Mouse (Mus musculus): ENCODE measurements at regions not wholly inside any gene's neighbourhood (a gene's known extent, or its start where the extent isn't known, plus 50 kb on each side); places are given as distances from the start of the nearest gene placed in this dataset.

DNA sequence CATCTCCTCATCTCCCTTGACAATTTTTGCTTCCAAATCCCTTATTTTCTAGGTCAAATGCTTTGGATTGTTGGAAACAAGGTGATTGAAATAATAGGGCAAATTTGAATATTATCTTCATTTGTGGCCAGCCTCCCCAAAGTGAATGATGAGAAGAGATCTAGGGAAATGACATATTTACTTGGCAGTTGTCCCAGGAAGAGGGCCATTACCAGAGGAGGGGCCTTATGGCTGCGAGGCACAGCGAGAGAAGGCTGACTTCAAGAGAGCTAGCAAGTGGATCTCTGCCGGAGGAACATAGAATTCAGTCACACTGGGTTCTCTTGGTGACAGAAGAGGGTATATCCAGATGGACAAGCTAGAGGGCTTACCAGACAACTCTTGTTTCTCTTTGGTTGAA lies 390.9 kb downstream of the Rps24 start:
- in situ Hi-C loops (cut with MboI), result no loop called here

GRCm38 (mm10) chr14:24886164-24886563 lies 399.2 kb downstream of the Rps24 start:
- in situ Hi-C loops (cut with MboI), result no loop called here

GRCm38 (mm10) chr14:24886896-24887421 lies 400.0 kb downstream of the Rps24 start:
- in situ Hi-C loops (cut with MboI), result no loop called here

DNA sequence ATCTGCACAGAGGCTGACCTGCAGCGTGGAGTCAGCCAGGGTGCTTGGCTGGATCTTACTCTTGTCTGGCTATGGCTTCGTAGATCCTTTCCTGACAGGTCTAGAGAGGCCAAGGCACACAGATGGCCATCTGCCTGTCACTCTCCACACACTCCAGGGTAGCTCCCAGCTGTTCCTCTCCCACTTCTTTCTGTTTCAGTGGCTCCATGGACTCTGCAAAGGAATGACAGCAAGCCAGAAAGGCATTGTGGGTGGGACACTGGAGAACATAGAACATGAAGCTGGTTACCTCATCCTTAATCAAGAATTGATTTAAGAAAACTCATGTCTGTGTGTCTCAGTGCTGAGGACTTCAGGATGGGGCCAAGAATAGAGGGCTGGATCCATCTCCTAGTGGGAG lies 403.9 kb downstream of the Rps24 start:
- in situ Hi-C loops (cut with MboI), result no loop called here

DNA sequence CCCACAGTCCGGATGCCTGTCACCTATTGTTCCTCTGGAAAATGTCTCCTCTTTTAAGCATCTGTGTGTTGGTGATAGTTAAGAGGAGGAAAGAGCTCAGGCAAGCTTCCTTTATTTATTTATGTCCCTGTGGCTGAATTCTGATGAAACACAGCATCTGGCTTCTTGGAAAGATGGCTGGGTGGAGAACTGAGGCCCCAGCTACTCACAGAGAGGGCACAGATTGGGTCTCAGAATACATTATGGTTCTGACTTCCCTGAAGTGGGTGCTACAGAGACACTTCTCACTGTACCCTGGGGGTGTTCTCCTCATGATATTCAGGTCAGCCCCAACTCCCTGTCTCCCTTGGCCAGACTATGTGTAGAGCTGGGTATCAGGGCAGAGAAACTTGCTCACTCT lies 408.3 kb downstream of the Rps24 start:
- in situ Hi-C loops (cut with MboI), result no loop called here

DNA sequence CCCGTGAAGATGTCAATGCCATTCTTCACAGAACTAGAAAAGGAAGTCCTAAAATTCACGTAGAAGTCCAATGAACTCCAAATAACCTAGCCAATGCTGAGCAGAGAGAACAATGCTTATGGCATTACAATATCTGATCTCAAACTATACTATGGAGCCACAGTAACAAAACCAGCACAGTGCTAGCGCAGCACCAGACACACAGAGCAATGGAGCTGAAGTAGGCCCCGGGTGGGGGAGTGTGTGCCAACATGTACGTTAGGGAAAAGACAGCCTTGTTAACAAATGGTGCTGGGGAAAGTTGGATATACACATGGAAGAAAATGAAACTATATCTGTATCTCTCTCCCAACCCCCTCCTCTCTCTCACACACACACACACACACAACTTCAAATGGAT lies 409.8 kb downstream of the Rps24 start:
- in situ Hi-C loops (cut with MboI), result no loop called here

DNA sequence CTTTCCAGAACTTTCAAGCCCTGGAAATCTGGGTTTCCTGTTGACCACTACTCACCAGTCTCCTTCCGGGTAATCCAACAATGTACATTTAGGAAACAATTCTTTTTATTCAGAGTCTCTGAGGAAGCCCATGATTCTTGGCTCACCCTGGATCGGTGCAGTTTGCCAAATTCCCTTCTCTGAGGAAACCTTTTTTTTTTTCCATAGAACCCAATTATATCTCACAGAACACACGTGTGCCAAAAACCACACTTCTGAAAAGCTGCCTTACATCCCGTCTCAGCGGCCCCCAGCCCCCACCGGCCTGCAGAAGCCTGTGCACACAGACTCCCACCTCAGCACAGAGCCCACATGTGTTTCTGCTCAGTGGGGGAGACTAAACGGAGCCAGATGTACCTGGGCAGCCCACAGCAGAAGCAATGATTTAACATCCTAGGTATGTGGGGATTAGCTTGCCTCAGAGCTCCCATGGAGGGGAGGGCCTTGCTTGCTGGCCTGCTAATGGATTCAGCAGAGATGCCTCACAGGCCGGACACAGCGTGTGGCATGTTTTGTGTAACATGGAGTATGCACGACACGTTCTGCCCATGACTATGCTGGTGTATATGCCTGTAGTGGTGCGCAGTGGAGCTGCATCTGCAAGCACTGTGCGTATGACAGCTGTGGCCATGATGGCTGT lies 413.7 kb downstream of the Rps24 start:
- in situ Hi-C loops (cut with MboI), result no loop called here

- in situ Hi-C loops (cut with MboI), result no loop called here
These were observed 414.8 kb downstream of the Rps24 start for GRCm38 (mm10) chr14:24901726-24902125.

- in situ Hi-C loops (cut with MboI), result no loop called here
These were observed 415.9 kb downstream of the Rps24 start for GRCm38 (mm10) chr14:24902870-24903269.

GRCm38 (mm10) chr14:24904712-24905111 lies 417.8 kb downstream of the Rps24 start:
- in situ Hi-C loops (cut with MboI), result no loop called here

DNA sequence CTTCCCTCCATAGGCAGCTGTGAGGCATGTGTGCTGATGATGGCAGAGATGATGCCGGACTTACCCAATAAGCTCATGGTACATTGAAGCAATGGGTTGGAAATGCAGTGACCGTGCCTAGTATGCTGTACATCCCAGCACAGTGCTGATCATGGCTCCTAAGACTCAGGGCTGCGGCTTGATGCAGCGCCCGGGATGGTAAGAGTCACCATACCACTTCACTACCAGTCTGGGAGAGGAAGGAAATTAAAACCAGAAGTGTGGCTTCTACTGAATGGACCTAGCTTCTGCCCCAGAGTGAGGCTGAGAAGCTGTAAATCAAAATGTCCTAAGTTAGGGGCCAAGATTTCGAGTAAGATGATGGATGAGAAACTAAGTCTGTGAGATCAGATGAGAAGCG lies 420.0 kb downstream of the Rps24 start:
- in situ Hi-C loops (cut with MboI), result no loop called here

- in situ Hi-C loops (cut with MboI), result no loop called here
These were observed 421.5 kb downstream of the Rps24 start for GRCm38 (mm10) chr14:24908377-24908776.

DNA sequence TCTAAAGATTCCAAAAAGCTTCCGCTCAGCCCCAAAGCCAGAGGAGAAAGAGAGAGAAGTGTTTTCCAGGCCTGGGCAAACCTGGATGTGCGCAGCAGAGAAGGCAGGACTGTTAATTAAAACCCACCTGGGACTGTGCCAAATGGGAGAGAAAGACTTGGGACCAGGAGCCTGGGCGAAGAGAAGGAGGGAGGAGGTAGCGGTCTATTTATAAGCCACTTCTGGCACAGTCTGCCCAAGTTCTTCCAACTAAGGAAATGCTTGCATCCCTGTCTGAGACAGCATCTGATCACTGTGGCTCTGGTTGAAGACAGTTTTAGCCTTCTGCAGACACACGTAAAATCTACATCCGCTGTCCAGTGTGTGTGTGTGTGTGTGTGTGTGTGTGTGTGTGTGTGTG lies 424.7 kb downstream of the Rps24 start:
- in situ Hi-C loops (cut with MboI), result no loop called here

DNA sequence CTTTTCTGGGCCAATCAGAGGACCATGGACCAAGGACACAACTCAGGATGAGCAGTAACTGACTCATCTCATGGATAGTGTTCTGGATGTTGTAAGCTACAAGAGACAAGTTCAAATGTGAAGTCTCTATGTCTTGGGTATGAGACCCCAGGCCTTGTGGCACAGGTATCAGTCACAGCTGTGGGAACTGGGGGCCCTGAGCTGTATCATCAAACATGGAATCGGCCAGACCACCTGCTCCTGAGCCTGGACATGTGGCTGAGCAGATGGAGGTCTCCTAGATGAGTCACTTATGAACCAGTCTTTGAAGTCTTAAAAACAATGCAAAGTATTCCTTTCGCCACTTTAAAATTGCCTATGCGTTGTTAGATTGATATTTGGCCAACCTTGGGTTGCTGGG lies 432.1 kb downstream of the Rps24 start:
- in situ Hi-C loops (cut with MboI), result no loop called here

DNA sequence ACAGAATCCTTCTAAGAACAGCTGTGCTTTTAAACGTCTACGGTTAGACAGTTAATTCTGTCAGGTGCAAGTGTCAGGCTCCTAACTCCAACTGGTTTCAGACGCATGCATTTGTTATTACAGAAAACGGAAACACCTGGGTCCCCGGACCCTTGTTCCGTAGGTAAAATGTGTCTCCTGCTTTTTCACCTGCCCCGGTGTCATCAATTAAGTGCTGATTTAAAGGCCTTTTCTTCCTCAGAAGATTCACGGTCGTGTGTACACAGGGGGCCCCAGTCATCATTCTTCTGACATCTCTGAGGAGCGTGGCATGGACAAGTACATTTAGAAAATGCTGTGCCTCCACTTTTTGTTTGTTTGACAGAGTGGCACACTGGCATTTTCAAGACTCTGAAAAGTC lies 435.1 kb downstream of the Rps24 start:
- in situ Hi-C loops (cut with MboI), result no loop called here

DNA sequence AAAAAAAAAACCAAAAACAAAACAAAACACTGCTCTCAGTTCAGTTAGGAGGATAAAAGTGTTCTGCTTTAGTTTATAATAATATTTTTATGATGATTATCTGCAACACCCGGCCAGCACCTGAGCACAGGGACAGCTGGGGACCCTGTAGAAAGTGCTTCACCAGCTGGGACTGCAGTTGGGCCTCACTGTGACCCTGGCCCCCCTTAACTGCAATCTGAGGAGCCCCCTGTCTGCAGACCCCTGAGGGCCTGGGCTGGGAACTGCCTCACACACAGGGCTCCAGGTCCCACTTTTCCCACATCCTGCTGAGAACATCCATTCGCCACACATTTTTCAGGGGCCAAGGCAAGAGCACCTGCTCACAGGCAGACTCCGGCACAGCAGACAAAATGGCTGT lies 437.6 kb downstream of the Rps24 start:
- in situ Hi-C loops (cut with MboI), result no loop called here

- in situ Hi-C loops (cut with MboI), result no loop called here
These were observed 439.4 kb downstream of the Rps24 start for GRCm38 (mm10) chr14:24926086-24927048.

DNA sequence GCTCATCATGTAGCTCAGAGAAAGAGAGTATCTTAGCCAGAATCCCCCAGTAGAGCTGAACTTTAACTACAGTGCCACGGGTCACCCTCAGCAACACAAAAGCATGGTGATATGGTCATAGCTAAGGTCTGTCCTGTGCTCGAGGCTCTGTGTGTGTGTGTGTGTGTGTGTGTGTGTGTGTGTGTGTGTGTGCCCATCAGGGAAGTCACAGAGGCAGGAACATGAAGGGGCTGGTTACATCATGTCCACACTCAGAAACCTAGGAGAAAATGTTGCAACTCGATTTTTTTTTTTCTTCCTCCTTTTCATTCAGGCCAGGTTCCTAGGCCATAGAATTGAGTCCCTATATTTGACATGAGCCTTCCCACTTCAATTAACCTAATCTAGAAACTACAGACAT lies 441.8 kb downstream of the Rps24 start:
- in situ Hi-C loops (cut with MboI), result no loop called here

DNA sequence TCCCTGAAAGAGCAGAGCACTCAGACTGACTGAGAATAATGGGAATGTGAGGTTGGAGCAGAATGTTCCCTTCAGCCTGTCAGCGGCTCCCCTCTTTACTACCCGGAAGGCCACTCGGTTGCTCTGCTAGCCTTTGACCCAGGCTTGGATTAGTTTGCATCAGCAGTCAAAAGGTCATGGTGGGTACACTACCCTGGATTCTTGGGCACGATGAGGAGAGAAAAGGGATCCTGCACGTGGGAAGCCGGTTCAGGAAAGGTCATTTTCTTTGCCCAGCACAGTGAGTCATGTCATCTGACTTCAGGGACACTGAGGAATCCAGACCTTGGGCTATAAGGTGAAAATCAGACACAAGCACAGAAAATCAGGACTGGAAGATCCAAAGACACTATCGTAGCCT lies 443.3 kb downstream of the Rps24 start:
- in situ Hi-C loops (cut with MboI), result no loop called here

- in situ Hi-C loops (cut with MboI), result no loop called here
These were observed 451.0 kb downstream of the Rps24 start for GRCm38 (mm10) chr14:24937876-24938275.

DNA sequence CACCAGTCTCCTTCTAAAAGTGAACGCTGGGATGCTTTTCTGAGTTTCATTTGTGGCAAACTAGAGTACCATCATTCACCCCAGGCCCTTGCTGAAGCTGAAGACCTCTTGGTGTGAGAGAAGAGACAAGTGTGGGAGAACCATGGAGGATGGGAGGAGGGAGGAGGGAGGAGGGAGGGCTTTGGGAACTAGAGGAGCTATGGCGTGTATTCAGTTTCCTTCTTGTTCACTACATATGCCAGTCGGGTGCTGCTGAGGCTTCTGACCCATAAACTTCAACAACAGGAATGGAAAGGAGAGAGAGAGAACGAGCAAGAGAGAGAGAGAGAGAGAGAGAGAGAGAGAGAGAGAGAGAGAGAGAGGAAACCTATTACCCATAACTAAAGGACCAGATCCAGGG lies 452.1 kb downstream of the Rps24 start:
- in situ Hi-C loops (cut with MboI), result no loop called here

DNA sequence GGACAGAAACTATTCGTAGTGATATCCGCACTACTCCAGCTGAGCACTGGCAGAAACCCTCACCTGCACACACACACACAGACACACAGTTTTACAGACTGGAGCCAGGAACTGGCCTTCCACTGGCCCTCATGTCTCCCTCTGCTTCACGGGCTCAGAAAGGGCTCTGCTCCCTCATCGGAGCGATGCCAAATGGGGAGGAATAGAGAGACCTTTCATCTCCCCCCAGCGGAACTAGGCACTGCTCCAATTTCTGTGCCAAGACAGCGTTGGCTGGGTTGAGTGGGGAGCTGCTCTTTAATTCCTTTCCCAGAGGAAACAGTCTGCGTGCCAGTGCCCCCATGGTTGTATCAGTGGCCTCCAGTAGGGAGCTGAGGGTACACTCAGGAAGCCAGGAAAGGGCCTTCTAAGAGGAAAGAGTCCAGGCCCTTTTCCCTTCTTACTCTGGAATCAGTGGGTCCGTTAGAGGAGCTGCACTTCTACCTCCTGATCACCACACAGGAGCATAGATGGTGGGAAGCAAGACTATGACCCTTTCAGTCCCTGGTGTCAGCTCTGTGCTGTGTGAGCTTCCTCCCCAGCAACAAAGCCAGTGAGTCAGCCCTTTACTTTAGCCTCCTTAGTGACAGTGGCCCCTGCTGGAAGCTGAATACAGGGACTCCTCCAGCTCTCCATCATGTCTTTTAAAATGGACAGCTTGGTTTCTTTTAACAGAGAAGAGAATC lies 452.7 kb downstream of the Rps24 start:
- in situ Hi-C loops (cut with MboI), result no loop called here

Data from mature B cell (primary cell).